Mouse (Mus musculus) liver, postnatal 0 days (tissue): ENCODE data around the gene Rbm39.

ENCODE experiments used
- CTCF ChIP-seq: sonication (generic); IDR thresholded peaks from 2 replicates; pipeline ENCODE4 v1.5.1; 2016; ENCODE audit warnings: antibody characterized with exemption, low read depth
- EP300 ChIP-seq: IDR thresholded peaks from 2 replicates; pipeline ENCODE4 v1.6.1; 2016; ENCODE audit warnings: antibody characterized with exemption, low read depth, mild to moderate bottlenecking

DNA sequence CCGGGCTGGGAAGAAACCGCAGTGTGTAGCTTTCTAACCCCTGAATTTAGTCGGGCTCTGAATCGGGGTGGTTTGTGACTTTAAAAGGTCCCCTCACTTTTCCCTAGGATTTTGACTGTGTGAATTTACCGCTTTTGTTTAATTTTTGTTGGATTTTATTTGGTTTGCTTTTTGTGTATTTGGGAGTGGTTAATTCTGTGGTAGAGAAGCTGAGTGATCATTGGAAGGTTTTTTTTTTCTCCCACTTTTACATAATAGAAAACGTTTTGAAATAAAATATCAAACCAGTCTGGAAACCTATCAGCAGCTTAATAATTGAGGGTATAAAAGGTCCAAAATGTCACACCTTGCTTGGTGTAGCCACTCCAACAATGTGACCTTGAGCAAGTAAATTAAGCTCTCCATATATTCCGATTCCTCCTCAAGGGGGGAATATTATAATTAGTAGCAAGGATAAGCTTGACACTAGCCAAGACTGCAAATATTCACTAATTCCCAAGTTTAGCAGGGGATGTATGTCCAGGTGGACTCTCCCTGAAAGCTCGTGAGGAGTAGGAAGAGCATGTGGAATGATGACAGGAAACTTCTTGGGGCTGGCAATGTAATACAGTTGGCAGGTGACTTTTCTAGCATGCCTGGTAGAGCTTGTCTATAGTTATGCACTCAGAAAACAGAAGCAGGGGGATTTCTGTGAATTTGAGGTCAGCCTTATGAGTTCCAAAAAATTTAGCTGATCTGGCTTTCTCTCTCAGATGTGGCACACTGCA, 969 bp upstream of the Rbm39 start:
- TF ChIP-seq CTCF (no peak), EP300 (no peak)
